Mouse (Mus musculus): ENCODE results near the gene Mprip. TPM values are rescaled to one million over a fixed set of nuclear protein-coding genes. Genes with fewer than 3 reads are reported as not detected.

The Mprip gene
- polyA plus RNA-seq, 1 experiment from 2014 or later: 71.1 TPM

DNA sequence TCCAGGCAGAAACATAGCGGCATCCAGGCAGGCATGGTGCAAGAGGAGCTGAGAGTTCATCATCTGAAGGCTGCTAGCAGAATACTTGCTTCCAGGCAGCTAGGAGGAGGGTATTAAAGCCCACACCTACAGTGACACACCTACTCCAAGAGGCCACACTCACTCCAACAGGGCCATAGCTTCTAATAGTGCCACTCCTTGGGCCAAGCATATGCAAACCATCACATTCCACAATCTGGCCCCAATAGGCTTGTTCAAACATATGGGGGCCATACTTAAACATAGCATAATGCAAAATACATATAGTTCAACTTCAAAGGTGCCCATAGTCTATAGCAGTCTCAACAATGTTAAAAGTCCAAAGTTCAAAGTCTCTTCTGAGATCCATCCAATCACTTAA, 128.2 kb downstream of the Mprip start:
- H3K9ac ChIP-seq (ENCODE audit: low read length): no peak overlapping the region
- no peak overlapping the region for H3K4me2 ChIP-seq (ENCODE audit: low read depth, severe bottlenecking)
- H3K9me3 ChIP-seq (ENCODE audit: control insufficient read depth, low read length): no peaks in the 10 kb centered on the region
- H3K36me3 ChIP-seq (ENCODE audit: control insufficient read depth, insufficient read depth, low read length): peaks cover 8% of the 10 kb centered on the region
- H3K27ac ChIP-seq (replicated peaks; ENCODE audit: low read depth, low read length): no peak overlapping the region
- peaks cover 6% of the 10 kb centered on the region for H3K4me1 ChIP-seq (ENCODE audit: control insufficient read depth, insufficient read depth, low read length)
- ATAC-seq (ENCODE audit: insufficient number of reproducible peaks, low FRiP score, low TSS enrichment, low read depth) (no peak), DNase-seq (ENCODE audit: low spot score) (no peak)
- no peak overlapping the region for H3K4me3 ChIP-seq (ENCODE audit: low read depth, low read length)
- no peaks in the 10 kb centered on the region for H3K27me3 ChIP-seq (ENCODE audit: control insufficient read depth, insufficient read depth, low read length)
- WGBS: 91% methylated on average over 1 of the region's 1 CpGs

DNA sequence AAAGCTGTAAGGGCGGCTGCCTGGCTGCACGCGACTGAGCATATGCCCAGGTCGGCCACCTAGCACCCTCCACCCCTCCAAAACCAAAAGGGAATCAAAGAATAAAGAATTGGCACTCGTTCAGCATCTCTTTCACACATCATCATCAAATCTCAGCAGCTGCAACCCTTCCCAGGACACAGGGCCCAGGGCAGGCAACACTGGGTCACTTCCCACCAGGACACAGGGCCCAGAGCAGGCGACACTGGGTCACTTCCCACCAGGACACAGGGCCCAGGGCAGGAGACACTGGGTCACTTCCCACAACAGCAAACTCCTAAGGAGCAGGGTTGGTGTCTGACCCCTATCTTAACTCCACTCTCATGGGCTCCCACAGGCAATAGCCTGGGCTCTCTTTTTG, 132.3 kb downstream of the Mprip start:
- no peak overlapping the region for H3K4me3 ChIP-seq (ENCODE audit: low read depth, low read length)
- DNase-seq (ENCODE audit: low spot score): no peak
- ATAC-seq (ENCODE audit: insufficient number of reproducible peaks, low FRiP score, low TSS enrichment, low read depth): no peak
- no peaks in the 10 kb centered on the region for H3K4me1 ChIP-seq (ENCODE audit: control insufficient read depth, insufficient read depth, low read length)
- peaks cover 14% of the 10 kb centered on the region for H3K36me3 ChIP-seq (ENCODE audit: control insufficient read depth, insufficient read depth, low read length)
- WGBS: 88% methylated on average over 6 of the region's 6 CpGs
- H3K27me3 ChIP-seq (ENCODE audit: control insufficient read depth, insufficient read depth, low read length): no peaks in the 10 kb centered on the region
- H3K27ac ChIP-seq (replicated peaks; ENCODE audit: low read depth, low read length): no peak overlapping the region
- no peaks in the 10 kb centered on the region for H3K9me3 ChIP-seq (ENCODE audit: control insufficient read depth, low read length)
- no peak overlapping the region for H3K4me2 ChIP-seq (ENCODE audit: low read depth, severe bottlenecking)
- H3K9ac ChIP-seq (ENCODE audit: low read length): no peak overlapping the region

DNA sequence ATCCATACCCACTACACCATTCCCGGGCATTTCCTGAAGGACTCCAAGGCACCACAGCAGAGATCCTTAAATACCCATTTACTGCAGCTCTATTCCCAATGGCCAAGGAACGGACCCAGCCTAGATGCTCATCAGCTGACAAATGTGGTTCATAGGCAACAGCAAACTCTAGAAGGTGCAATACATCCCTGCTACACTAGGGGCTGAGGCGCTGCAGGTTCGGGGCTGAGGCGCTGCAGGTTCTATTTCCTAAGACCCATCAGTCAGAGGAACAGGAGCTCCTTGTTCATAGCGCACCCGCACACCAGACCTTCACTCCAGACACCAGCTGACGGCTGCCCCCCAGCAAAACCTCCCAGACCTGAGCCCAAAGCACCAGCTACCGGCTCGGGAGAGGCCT, 139.3 kb downstream of the Mprip start:
- Histone ChIP-seq H3K4me2 (ENCODE audit: low read depth, severe bottlenecking) (no peak overlapping the region), H3K4me3 (ENCODE audit: low read depth, low read length) (no peak overlapping the region), H3K36me3 (ENCODE audit: control insufficient read depth, insufficient read depth, low read length) (peaks cover 39% of the 10 kb centered on the region), H3K9me3 (ENCODE audit: control insufficient read depth, low read length) (no peaks in the 10 kb centered on the region), H3K4me1 (ENCODE audit: control insufficient read depth, insufficient read depth, low read length) (no peaks in the 10 kb centered on the region), H3K27me3 (ENCODE audit: control insufficient read depth, insufficient read depth, low read length) (no peaks in the 10 kb centered on the region), H3K9ac (ENCODE audit: low read length) (no peak overlapping the region), H3K27ac (replicated peaks; ENCODE audit: low read depth, low read length) (no peak overlapping the region)
- DNase-seq (ENCODE audit: low spot score) (no peak), ATAC-seq (ENCODE audit: insufficient number of reproducible peaks, low FRiP score, low TSS enrichment, low read depth) (no peak)
- 93% methylated on average over 10 of the region's 10 CpGs for WGBS

DNA sequence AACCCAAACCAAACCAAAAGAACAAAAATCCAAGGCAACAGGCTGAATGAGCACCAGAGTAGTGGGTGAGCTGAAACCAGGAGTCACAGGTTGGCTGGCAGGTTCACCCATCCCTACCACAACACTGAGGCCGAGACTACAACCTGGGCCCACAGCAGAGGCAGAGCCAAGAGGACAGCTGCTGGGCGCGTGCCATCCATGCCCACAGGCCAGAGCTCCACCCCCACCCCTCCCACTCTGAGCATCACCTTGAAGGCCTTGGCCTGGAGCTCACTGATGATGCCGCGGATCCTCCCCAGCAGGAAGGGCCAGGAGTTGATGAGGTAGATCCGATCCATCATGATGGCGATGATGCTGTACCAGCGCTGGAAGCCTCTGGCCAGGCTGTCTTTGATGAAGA, 140.8 kb downstream of the Mprip start:
- 95% methylated on average over 8 of the region's 8 CpGs for WGBS
- no peaks in the 10 kb centered on the region for H3K27me3 ChIP-seq (ENCODE audit: control insufficient read depth, insufficient read depth, low read length)
- no peak for DNase-seq (ENCODE audit: low spot score)
- H3K9me3 ChIP-seq (ENCODE audit: control insufficient read depth, low read length): no peaks in the 10 kb centered on the region
- H3K4me1 ChIP-seq (ENCODE audit: control insufficient read depth, insufficient read depth, low read length): no peaks in the 10 kb centered on the region
- no peak overlapping the region for H3K4me2 ChIP-seq (ENCODE audit: low read depth, severe bottlenecking)
- no peak overlapping the region for H3K4me3 ChIP-seq (ENCODE audit: low read depth, low read length)
- ATAC-seq (ENCODE audit: insufficient number of reproducible peaks, low FRiP score, low TSS enrichment, low read depth): no peak
- H3K9ac ChIP-seq (ENCODE audit: low read length): no peak overlapping the region
- peaks cover 37% of the 10 kb centered on the region for H3K36me3 ChIP-seq (ENCODE audit: control insufficient read depth, insufficient read depth, low read length)
- H3K27ac ChIP-seq (replicated peaks; ENCODE audit: low read depth, low read length): no peak overlapping the region

DNA sequence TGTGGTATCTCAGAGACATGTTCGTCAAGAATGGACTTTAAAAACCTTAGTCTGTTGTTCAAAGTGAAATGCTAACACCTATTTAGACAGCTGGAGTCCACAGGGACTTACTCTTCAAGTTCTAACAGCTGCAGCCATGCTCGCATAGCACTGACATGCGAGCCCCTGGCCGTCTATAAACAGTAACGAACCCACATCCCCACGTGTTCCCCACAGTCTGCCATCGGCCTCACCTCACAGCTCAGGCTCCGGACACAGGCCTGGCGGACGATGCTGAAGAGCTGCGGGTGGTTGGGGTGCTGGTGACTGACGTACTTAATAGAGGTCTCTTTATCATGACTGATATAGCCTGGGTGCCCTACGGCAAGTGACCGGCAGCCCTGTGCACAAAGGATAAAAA, 142.4 kb downstream of the Mprip start:
- no peak for ATAC-seq (ENCODE audit: insufficient number of reproducible peaks, low FRiP score, low TSS enrichment, low read depth)
- H3K4me1 ChIP-seq (ENCODE audit: control insufficient read depth, insufficient read depth, low read length): peaks cover under 1% of the 10 kb centered on the region
- no peak overlapping the region for H3K4me2 ChIP-seq (ENCODE audit: low read depth, severe bottlenecking)
- no peak overlapping the region for H3K4me3 ChIP-seq (ENCODE audit: low read depth, low read length)
- no peak for DNase-seq (ENCODE audit: low spot score)
- H3K9me3 ChIP-seq (ENCODE audit: control insufficient read depth, low read length): no peaks in the 10 kb centered on the region
- H3K9ac ChIP-seq (ENCODE audit: low read length): no peak overlapping the region
- 88% methylated on average over 14 of the region's 14 CpGs for WGBS
- H3K27ac ChIP-seq (replicated peaks; ENCODE audit: low read depth, low read length): no peak overlapping the region
- peaks cover 33% of the 10 kb centered on the region for H3K36me3 ChIP-seq (ENCODE audit: control insufficient read depth, insufficient read depth, low read length)
- H3K27me3 ChIP-seq (ENCODE audit: control insufficient read depth, insufficient read depth, low read length): no peaks in the 10 kb centered on the region

DNA sequence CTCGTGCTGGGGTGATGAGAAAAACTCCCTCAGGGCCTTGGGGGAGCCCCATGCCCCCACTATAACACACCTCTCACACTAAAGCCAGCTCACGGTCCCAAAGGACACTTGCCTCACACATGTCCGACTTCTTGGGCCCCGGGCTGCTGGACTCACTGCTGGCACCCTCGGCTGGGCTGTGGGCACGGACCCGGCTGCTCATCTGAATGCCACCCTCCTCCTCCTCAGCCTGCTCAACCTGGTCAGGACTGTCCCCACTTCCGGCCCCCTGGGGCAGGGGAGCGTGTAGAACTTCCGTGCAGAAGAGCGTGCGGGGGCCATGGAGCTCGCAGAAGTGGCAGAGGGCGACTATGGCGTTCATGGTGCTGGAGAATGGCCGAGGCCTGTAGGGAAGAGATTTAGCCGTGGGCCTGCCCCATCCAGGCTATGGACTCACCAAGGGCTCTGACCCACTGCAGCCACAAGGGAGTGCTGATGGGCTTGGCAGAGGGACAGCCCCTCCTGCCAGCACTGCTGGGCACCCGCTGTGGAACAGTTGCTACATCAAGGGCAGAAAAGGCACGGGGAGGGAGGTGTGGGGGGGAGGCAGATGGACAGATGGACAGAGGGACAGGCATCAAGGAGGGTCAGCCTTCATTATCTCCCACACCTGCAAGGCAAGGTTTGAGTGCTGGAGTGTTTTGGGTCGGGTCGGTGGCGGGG, 143.5 kb downstream of the Mprip start:
- H3K4me2 ChIP-seq (ENCODE audit: low read depth, severe bottlenecking): no peak overlapping the region
- no peak overlapping the region for H3K27ac ChIP-seq (replicated peaks; ENCODE audit: low read depth, low read length)
- DNase-seq (ENCODE audit: low spot score) (no peak), ATAC-seq (ENCODE audit: insufficient number of reproducible peaks, low FRiP score, low TSS enrichment, low read depth) (no peak)
- H3K9me3 ChIP-seq (ENCODE audit: control insufficient read depth, low read length): no peaks in the 10 kb centered on the region
- H3K9ac ChIP-seq (ENCODE audit: low read length): no peak overlapping the region
- H3K4me1 ChIP-seq (ENCODE audit: control insufficient read depth, insufficient read depth, low read length): peaks cover 6% of the 10 kb centered on the region
- H3K27me3 ChIP-seq (ENCODE audit: control insufficient read depth, insufficient read depth, low read length): no peaks in the 10 kb centered on the region
- H3K36me3 ChIP-seq (ENCODE audit: control insufficient read depth, insufficient read depth, low read length): peaks cover 25% of the 10 kb centered on the region
- no peak overlapping the region for H3K4me3 ChIP-seq (ENCODE audit: low read depth, low read length)
- 93% methylated on average over 22 of the region's 22 CpGs for WGBS

DNA sequence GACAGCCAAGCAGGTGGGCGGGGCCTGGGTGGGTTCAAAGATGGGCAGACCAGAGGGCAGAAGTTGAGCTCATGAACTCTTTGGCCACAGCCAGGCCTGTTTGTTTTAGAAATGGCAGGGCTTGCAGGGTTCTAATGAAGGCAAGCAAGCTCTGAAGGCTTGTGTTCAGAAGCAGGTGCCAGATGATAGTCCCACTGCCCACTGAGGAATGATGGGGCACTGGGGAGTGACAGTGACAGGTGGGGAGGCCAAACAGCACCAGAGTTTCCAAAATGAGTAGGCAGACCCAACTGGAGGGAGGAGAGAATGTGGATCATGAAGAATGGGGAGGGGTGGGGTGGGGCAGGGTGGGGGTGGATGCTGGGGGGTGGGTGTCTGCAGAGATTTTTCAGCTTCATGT, 144.2 kb downstream of the Mprip start:
- ATAC-seq (ENCODE audit: insufficient number of reproducible peaks, low FRiP score, low TSS enrichment, low read depth): no peak
- Histone ChIP-seq H3K9ac (ENCODE audit: low read length) (no peak overlapping the region), H3K4me1 (ENCODE audit: control insufficient read depth, insufficient read depth, low read length) (peaks cover 6% of the 10 kb centered on the region), H3K36me3 (ENCODE audit: control insufficient read depth, insufficient read depth, low read length) (peaks cover 22% of the 10 kb centered on the region), H3K4me2 (ENCODE audit: low read depth, severe bottlenecking) (no peak overlapping the region), H3K27ac (replicated peaks; ENCODE audit: low read depth, low read length) (no peak overlapping the region), H3K9me3 (ENCODE audit: control insufficient read depth, low read length) (no peaks in the 10 kb centered on the region), H3K27me3 (ENCODE audit: control insufficient read depth, insufficient read depth, low read length) (no peaks in the 10 kb centered on the region), H3K4me3 (ENCODE audit: low read depth, low read length) (no peak overlapping the region)
- no peak for DNase-seq (ENCODE audit: low spot score)
- 95% methylated on average over 1 of the region's 1 CpGs for WGBS

DNA sequence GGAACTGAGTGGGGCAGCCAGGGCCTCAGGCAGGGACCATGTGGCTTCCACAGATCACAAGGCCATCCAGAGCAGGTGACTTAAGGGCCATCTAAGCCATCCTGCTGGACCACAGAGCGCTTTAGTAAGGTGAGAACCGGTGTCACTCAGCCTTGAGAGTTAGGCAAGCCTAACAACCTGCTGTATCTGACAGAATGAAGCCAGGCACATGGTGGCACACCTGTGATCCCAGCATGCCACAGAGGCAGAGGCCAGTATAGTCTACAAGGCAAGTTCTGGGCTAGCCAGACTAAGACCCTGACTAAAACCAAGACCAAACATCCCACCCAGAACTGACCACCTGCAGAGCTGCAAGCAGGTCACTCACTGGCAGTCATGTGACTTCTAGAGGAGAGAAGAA, 144.6 kb downstream of the Mprip start:
- 98% methylated on average over 2 of the region's 2 CpGs for WGBS
- no peak for ATAC-seq (ENCODE audit: insufficient number of reproducible peaks, low FRiP score, low TSS enrichment, low read depth)
- H3K4me3 ChIP-seq (ENCODE audit: low read depth, low read length): no peak overlapping the region
- no peaks in the 10 kb centered on the region for H3K9me3 ChIP-seq (ENCODE audit: control insufficient read depth, low read length)
- H3K4me2 ChIP-seq (ENCODE audit: low read depth, severe bottlenecking): no peak overlapping the region
- peaks cover 6% of the 10 kb centered on the region for H3K4me1 ChIP-seq (ENCODE audit: control insufficient read depth, insufficient read depth, low read length)
- peaks cover 18% of the 10 kb centered on the region; the same call in 1 of the 2 replicates for H3K36me3 ChIP-seq (ENCODE audit: control insufficient read depth, insufficient read depth, low read length)
- no peak for DNase-seq (ENCODE audit: low spot score)
- H3K27me3 ChIP-seq (ENCODE audit: control insufficient read depth, insufficient read depth, low read length): no peaks in the 10 kb centered on the region
- H3K9ac ChIP-seq (ENCODE audit: low read length): no peak overlapping the region
- no peak overlapping the region for H3K27ac ChIP-seq (replicated peaks; ENCODE audit: low read depth, low read length)
